Mouse (Mus musculus): ENCODE data around the gene Cdk4. TPM values are rescaled to one million over a fixed set of nuclear protein-coding genes. Genes with fewer than 3 reads are reported as not detected.
"Not testable (repeated sequence)": the region's sequence is repeated elsewhere in the genome, so short reads cannot be mapped to it uniquely, and the experiment has no call there.

The Cdk4 gene
- polyA plus RNA-seq, 1 experiment from 2014 or later, result 1,992 TPM

DNA sequence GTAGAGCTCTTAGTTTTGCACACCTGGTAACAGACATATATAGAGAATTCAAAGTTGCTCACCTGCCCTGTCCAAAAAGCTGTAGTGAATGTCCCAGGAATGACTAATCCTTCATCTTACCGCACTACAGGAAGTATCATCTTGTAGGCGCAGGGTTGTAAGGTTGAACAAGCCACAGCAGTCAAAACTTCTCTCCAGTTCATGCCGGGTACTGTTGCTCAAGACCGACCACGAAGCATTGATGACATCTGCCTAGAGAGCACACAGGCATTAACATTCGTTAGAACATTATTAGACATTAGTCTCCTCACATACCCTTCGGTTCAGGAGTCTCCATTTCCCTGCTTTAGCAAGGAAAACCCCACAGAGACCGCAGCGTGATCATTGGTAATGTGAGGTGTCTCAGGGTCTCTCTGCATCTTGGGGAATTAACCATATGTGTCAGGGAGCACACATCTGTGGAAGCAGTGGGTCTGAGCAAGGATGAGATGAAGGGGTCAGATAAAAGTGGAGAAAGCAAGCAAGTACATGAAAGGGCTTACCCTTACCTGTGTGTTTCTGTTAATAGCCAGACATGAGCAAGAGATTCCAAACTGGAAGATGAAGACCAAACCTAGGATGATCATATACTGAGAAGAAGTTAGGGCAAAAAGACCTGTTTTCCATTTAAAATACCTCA is 5.2 kb downstream of the Cdk4 start:
- Histone ChIP-seq H3K4me3 (peak overlapping the region; percentile 54), H3K36me3 (peaks cover 43% of the 10 kb centered on the region), H3K9me3 (no peaks in the 10 kb centered on the region), H3K27me3 (no peaks in the 10 kb centered on the region), H3K4me1 (peaks cover 40% of the 10 kb centered on the region), H3K4me2 (peak overlapping the region; percentile 85), H3K9ac (peak overlapping the region; percentile 77), H3K27ac (peak overlapping the region; percentile 87)
- WGBS, result 78% methylated on average over 9 of the region's 9 CpGs
- ATAC-seq (ENCODE audit: insufficient number of reproducible peaks, insufficient read depth, low FRiP score, low TSS enrichment, low read depth), result no peak

DNA sequence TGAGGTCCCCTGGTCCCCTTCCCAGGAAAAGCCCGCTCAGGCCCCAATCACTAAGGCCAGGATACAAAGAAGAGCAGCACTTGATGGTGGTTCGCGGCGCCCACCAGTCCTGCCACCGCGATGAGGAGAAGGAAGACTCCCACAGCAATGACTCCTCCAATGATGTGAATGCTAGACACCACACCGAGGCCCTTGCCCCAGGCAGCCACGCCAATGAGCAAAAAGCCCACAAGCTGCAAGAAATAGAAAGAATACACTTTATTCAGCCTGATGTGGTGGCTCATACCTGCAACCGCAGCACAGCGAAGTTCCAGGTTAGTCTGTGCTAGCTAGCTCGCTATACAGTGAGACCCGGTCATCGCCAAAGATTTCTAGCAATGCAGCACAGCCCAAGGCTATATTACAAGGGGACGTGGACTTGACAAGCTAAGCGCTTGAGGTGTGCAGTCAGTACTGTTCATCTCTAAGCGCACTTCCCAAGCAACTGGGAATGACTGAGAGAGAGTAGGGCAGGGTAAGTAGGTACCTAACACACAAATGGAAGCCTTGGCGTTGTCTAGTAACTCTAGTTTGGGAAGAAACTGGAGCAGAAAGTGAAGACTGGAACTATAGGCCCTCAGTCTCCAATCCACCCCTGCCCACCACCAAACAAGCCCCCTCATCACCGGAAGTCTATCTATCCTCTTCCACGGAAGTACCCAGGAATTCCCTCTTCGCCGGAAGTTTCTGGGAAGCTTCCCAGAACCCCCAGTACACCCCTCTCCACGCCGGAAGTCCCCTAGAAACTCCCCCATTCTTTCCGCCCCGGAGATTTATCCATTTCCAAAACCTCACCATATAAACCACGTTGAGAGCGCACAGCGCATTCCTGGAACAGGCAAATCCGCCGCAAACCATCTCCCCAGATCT is 6.2 kb downstream of the Cdk4 start:
- peak; percentile 45; the same call in 1 of the 2 replicates for ATAC-seq (ENCODE audit: insufficient number of reproducible peaks, insufficient read depth, low FRiP score, low TSS enrichment, low read depth)
- WGBS, result 7% methylated on average over 30 of the region's 30 CpGs
- no peaks in the 10 kb centered on the region for H3K27me3 ChIP-seq
- peak overlapping the region; percentile 85 for H3K4me2 ChIP-seq
- peaks cover 42% of the 10 kb centered on the region for H3K36me3 ChIP-seq
- no peaks in the 10 kb centered on the region for H3K9me3 ChIP-seq
- H3K27ac ChIP-seq, result peak overlapping the region; percentile 87
- peaks cover 39% of the 10 kb centered on the region for H3K4me1 ChIP-seq
- H3K9ac ChIP-seq, result peak overlapping the region; percentile 77
- H3K4me3 ChIP-seq, result peak overlapping the region; percentile 54

DNA sequence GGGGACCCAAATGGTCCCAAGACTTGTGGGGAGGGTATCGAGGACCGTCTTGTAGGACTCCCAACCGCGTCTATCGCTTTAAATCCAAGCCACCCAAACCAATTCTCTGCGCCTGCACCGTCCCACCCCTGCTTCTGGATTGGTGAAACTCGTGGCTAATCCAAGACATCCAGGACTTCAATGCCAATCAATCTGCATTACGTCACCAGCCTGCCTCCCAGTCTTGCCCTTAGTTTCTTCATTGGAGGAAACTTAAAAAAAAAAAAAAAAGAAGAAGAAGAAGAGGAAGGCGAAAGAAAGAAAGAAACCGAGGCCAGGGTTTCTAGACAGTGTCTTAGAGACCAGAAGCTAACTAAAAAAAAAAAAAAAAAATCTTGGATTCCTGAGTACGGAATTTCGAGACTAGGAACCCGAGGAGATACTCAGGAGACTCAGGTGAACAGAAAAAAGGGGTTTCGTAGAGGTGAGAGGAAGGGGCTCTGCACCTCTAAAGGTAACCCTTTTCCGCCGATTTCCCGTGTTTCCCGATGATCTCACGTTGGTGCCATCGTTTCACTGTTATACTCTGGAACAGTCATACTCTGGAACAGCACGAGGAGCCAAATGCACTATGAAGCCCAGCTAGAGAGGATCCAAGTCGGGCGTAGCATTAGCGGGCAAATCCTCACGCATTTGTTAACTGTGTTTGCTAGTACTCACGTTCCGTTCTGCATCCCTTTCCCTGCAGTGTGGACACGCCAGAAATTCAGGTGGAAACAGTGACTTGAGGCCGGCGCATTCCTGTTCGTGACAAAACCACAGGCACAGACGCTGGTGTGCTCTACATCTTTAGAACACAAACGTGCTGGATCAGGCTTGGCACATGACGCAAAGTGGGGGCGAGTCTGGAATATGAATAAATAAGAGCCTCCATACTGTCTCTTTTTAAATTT is 7.1 kb downstream of the Cdk4 start, which contains the start of gene Tspan31:
Gene Tspan31 (minus strand): TSS at position 75 of the 932 bp plus-strand sequence.
- H3K9ac ChIP-seq, result peak within 1 kb of the TSS; percentile 77
- H3K36me3 ChIP-seq, result peaks cover 33% of the 10 kb centered on the region
- H3K9me3 ChIP-seq, result no peaks in the 10 kb centered on the region
- H3K4me3 ChIP-seq, result peak within 1 kb of the TSS; percentile 54
- peak; percentile 88 for ATAC-seq (ENCODE audit: insufficient number of reproducible peaks, insufficient read depth, low FRiP score, low TSS enrichment, low read depth)
- peaks cover 7% of the 10 kb centered on the region for H3K27me3 ChIP-seq
- peaks cover 31% of the 10 kb centered on the region for H3K4me1 ChIP-seq
- H3K4me2 ChIP-seq, result peak within 1 kb of the TSS; percentile 85
- H3K27ac ChIP-seq, result peak within 1 kb of the TSS; percentile 87
- WGBS, result 2% methylated on average over 36 of the region's 36 CpGs

DNA sequence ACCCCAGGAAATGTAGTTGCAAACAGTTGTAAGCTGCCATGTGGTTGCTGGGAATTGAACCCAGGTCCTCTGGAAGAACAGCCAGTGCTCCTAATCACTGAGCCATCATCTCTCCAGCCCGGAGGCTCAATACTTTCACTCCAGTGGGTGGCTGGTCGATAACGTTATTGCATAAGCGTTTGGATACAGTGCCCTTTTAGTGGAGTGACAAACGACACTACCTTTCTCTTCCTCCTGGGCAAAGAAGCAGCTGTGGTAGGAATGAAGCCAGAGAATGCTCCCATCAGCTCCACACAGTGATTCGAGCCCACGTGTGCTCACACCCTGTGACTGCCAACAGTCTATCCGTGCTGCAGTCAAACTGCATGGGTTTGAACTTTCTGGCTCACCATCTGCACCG is 7.9 kb downstream of the Cdk4 start:
- Histone ChIP-seq H3K4me2 (peak overlapping the region; percentile 85), H3K9ac (peak overlapping the region; percentile 77), H3K27me3 (peaks cover 13% of the 10 kb centered on the region), H3K4me1 (peaks cover 31% of the 10 kb centered on the region), H3K27ac (peak overlapping the region; percentile 87; the same call in 1 of the 2 replicates), H3K9me3 (no peaks in the 10 kb centered on the region), H3K4me3 (peak overlapping the region; percentile 54), H3K36me3 (peaks cover 25% of the 10 kb centered on the region)
- no peak for ATAC-seq (ENCODE audit: insufficient number of reproducible peaks, insufficient read depth, low FRiP score, low TSS enrichment, low read depth)
- WGBS, result 73% methylated on average over 9 of the region's 9 CpGs

DNA sequence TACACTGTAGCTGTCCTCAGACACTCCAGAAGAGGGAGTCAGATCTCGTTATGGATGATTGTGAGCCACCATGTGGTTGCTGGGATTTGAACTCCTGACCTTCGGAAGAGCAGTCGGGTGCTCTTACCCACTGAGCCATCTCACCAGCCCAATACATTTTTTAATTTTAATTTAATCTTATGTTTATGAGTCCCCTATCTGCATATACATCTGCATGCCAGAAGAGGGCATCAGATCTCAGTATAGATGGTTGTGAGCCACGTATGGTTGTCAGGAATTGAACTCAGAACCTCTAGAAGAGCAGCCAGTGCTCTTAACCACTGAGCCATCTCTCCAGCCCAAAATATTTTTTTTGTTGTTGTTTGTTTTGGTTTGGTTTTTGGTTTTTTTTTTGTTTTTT is 8.9 kb downstream of the Cdk4 start:
- H3K4me1 ChIP-seq, result peaks cover 27% of the 10 kb centered on the region
- 84% methylated on average over 4 of the region's 4 CpGs for WGBS
- not testable (repeated sequence) for H3K4me3 ChIP-seq; ATAC-seq (ENCODE audit: insufficient number of reproducible peaks, insufficient read depth, low FRiP score, low TSS enrichment, low read depth); H3K4me2 ChIP-seq; H3K27ac ChIP-seq; H3K9ac ChIP-seq; H3K9me3 ChIP-seq
- H3K27me3 ChIP-seq, result peaks cover 24% of the 10 kb centered on the region
- peaks cover 15% of the 10 kb centered on the region for H3K36me3 ChIP-seq

DNA sequence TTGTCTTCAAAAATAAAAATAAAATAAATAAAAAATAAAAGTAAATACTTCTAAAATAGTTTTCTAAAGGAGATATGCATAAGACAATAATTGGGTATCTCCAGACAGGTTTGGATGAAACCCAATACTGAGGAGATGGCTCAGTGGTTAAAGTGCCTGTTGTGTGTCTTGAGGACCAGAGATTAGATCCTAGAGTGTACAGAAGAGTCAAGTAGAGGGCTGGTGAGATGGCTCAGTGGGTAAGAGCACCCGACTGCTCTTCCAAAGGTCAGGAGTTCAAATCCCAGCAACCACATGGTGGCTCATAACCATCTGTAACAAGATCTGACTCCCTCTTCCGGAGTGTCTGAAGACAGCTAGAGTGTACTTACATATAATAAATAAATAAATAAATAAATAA is 9.6 kb downstream of the Cdk4 start:
- peaks cover 31% of the 10 kb centered on the region for H3K27me3 ChIP-seq

DNA sequence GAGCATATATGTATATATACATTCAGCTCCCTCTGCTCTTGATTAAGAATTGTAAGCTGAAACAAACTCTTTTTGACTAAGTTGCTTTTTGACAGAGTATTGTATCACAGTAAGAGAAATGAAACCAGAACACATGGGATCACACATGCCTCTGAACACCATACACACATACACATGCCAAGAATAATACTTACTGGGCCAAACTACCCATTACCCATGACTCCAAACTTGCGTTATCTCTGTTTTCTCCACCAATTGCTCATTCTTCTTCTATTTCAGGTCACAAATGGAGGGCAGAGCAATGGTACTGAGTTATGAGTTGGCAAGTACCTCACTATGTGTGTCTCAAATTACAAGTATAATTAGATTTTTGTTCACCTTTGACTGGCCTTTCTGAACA is 10.6 kb downstream of the Cdk4 start:
- no peak for ATAC-seq (ENCODE audit: insufficient number of reproducible peaks, insufficient read depth, low FRiP score, low TSS enrichment, low read depth)
- no peaks in the 10 kb centered on the region for H3K9me3 ChIP-seq

More for the DNA sequence above, 9.6 kb downstream of the Cdk4 start:
- WGBS, result 78% methylated on average over 2 of the region's 2 CpGs
- not testable (repeated sequence) for ATAC-seq (ENCODE audit: insufficient number of reproducible peaks, insufficient read depth, low FRiP score, low TSS enrichment, low read depth); H3K4me3 ChIP-seq; H3K9me3 ChIP-seq; H3K9ac ChIP-seq; H3K36me3 ChIP-seq; H3K27ac ChIP-seq; H3K4me2 ChIP-seq
- H3K4me1 ChIP-seq, result peaks cover 27% of the 10 kb centered on the region

DNA sequence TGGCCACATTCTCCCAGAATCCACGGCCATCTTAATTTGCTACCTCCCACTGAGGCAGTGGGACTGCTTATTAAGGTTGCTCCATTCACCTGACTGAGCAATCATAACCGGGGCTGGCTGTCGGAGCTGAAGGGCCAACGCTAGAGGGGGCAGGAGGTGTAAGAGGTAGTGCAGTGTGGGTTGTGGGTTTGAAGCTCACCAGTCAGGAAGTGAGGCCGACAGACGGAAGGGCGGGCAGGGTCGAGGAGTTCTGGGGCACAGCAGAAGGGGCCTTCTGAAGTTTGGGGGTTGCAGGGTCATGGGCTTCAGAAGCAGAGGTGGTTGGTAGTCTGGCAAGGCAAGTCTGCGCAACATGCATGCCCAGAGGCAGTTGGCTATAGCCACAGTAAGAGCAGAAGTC is 11.7 kb downstream of the Cdk4 start, which contains the start of gene Agap2:
Gene Agap2 (plus strand): TSS at position 205 of the 400 bp plus-strand sequence.
- H3K4me2 ChIP-seq, result no peak within 1 kb of the TSS
- no peak within 1 kb of the TSS for H3K4me3 ChIP-seq
- no peaks in the 10 kb centered on the region for H3K36me3 ChIP-seq
- no peaks in the 10 kb centered on the region for H3K9me3 ChIP-seq
- WGBS, result 63% methylated on average over 9 of the region's 9 CpGs
- H3K4me1 ChIP-seq, result peaks cover 25% of the 10 kb centered on the region
- H3K27ac ChIP-seq, result no peak within 1 kb of the TSS
- ATAC-seq (ENCODE audit: insufficient number of reproducible peaks, insufficient read depth, low FRiP score, low TSS enrichment, low read depth), result no peak
- H3K9ac ChIP-seq, result no peak within 1 kb of the TSS
- H3K27me3 ChIP-seq, result peaks cover 51% of the 10 kb centered on the region

More for the DNA sequence above, 10.6 kb downstream of the Cdk4 start:
- WGBS, result 85% methylated on average over 1 of the region's 1 CpGs
- no peak overlapping the region for H3K9ac ChIP-seq
- no peak overlapping the region for H3K4me2 ChIP-seq
- H3K4me1 ChIP-seq, result peaks cover 23% of the 10 kb centered on the region
- no peaks in the 10 kb centered on the region for H3K36me3 ChIP-seq
- no peak overlapping the region for H3K27ac ChIP-seq
- H3K27me3 ChIP-seq, result peaks cover 40% of the 10 kb centered on the region
- no peak overlapping the region for H3K4me3 ChIP-seq

DNA sequence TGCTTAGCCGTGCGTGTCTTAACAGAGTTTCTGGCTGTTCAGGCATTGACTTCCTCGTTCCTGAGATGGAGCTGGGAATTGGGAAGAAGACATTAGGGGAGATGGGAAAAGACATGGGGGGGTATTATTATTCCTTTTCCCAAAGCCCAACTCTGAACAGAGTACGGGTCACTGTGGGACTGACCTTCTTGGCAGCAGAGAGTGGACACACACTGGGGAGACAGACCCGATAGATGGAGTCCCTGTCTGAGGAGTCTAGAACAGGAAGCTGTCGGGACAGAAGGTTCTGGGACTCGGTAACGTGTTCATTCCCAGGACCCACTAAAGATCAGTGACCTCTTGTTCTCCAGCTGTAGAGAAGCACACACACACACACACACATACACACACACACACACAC is 12.3 kb downstream of the Cdk4 start:
- no peaks in the 10 kb centered on the region for H3K36me3 ChIP-seq
- 72% methylated on average over 8 of the region's 8 CpGs for WGBS
- H3K4me3 ChIP-seq, result no peak overlapping the region
- H3K27ac ChIP-seq, result no peak overlapping the region
- no peak overlapping the region for H3K9ac ChIP-seq
- no peak for ATAC-seq (ENCODE audit: insufficient number of reproducible peaks, insufficient read depth, low FRiP score, low TSS enrichment, low read depth)
- no peak overlapping the region for H3K4me2 ChIP-seq
- H3K4me1 ChIP-seq, result peaks cover 31% of the 10 kb centered on the region
- peaks cover 57% of the 10 kb centered on the region for H3K27me3 ChIP-seq
- no peaks in the 10 kb centered on the region for H3K9me3 ChIP-seq

DNA sequence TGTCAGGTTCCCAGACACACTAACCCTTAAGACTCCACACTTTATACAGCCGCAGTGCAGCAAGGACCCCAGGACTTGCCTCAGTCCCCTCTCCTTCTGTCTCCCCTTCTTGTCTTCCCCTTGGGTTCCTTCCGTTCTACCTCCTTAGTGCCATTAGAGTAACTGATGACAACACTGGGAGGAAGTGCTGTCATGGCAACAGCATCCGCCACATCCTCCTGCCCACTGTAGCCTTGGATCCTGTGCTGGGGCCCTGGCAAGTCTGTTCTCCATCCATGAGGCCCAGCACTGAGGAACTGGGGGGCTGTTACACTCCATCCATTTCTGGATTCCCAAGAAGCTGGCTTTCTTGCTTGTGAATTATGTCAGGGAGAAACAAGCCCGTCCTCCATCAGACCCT is 12.7 kb downstream of the Cdk4 start:
- Histone ChIP-seq H3K9me3 (no peaks in the 10 kb centered on the region), H3K27ac (no peak overlapping the region), H3K36me3 (no peaks in the 10 kb centered on the region), H3K4me1 (peaks cover 31% of the 10 kb centered on the region), H3K4me3 (no peak overlapping the region), H3K27me3 (peaks cover 61% of the 10 kb centered on the region), H3K4me2 (no peak overlapping the region), H3K9ac (no peak overlapping the region)
- WGBS, result 46% methylated on average over 4 of the region's 4 CpGs
- ATAC-seq (ENCODE audit: insufficient number of reproducible peaks, insufficient read depth, low FRiP score, low TSS enrichment, low read depth), result no peak

DNA sequence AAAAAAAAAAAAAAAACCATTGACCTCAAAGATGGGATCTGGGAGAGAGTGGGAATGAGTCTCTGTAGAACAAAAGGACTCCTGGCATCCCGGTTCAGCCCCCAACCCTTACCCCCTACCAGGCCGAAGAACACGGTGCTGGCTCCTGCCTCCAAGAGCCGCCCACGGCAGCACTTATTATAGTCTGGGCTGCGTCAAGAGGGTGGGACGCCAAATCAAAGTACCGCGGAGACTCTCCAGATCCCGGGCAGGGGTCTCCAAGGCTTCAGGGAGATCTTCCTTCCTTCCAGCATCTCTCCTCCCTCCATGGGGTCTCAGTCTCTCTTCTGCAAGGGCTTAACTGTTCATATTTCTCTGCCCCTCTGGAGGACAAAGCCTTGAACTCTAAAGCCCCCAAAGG is 14.2 kb downstream of the Cdk4 start:
- Histone ChIP-seq H3K36me3 (no peaks in the 10 kb centered on the region), H3K9ac (no peak overlapping the region), H3K4me1 (peaks cover 38% of the 10 kb centered on the region), H3K9me3 (no peaks in the 10 kb centered on the region), H3K4me3 (no peak overlapping the region), H3K4me2 (peak overlapping the region; percentile 99; the same call in 1 of the 2 replicates), H3K27me3 (peaks cover 75% of the 10 kb centered on the region), H3K27ac (no peak overlapping the region)
- ATAC-seq (ENCODE audit: insufficient number of reproducible peaks, insufficient read depth, low FRiP score, low TSS enrichment, low read depth), result no peak
- WGBS, result 2% methylated on average over 10 of the region's 10 CpGs
